Mouse (Mus musculus): ENCODE measurements at regions not wholly inside any gene's neighbourhood (a gene's known extent, or its start where the extent isn't known, plus 50 kb on each side); places are given as distances from the start of the nearest gene placed in this dataset.
A peak's percentile ranks its signal among the peaks of the same experiment; 100 is the strongest.
"Not testable (repeated sequence)": the region's sequence is repeated elsewhere in the genome, so short reads cannot be mapped to it uniquely, and the experiment has no call there.

GRCm38 (mm10) chr16:55168433-55168832, 129.4 kb downstream of the Zpld1 start:
- DNase-seq (ENCODE audit: low spot score in 2 of 2) = no peak

- DNase-seq (ENCODE audit: low spot score in 2 of 2) = no peak
Observed at GRCm38 (mm10) chr16:55166181-55166848, 131.5 kb downstream of the Zpld1 start.

GRCm38 (mm10) chr16:55162926-55163325, 134.9 kb downstream of the Zpld1 start:
- DNase-seq (ENCODE audit: low spot score in 2 of 2) = no peak

GRCm38 (mm10) chr16:55151726-55152125, 146.1 kb downstream of the Zpld1 start:
- no peak for DNase-seq (ENCODE audit: low spot score in 2 of 2)

- no peak for DNase-seq (ENCODE audit: low spot score in 2 of 2)
Observed at GRCm38 (mm10) chr16:55142431-55143173, 155.2 kb downstream of the Zpld1 start.

GRCm38 (mm10) chr16:55134961-55135360, 162.8 kb downstream of the Zpld1 start:
- no peak for DNase-seq (ENCODE audit: low spot score in 2 of 2)

GRCm38 (mm10) chr16:55097651-55098050, 200.1 kb downstream of the Zpld1 start:
- no peak for DNase-seq (ENCODE audit: low spot score in 2 of 2)

GRCm38 (mm10) chr16:55087461-55087860, 210.3 kb downstream of the Zpld1 start:
- no peak for DNase-seq (ENCODE audit: low spot score in 2 of 2)

- DNase-seq (ENCODE audit: low spot score in 2 of 2) = no peak
Observed at GRCm38 (mm10) chr16:55076172-55076571, 221.6 kb downstream of the Zpld1 start.

- DNase-seq (ENCODE audit: low spot score in 2 of 2) = no peak
Observed at GRCm38 (mm10) chr16:55039777-55040176, 258.0 kb downstream of the Zpld1 start.

- DNase-seq (ENCODE audit: low spot score in 2 of 2) = no peak
Observed at GRCm38 (mm10) chr16:55001661-55002289, 296.0 kb downstream of the Zpld1 start.

GRCm38 (mm10) chr16:54991595-54992240, 306.1 kb downstream of the Zpld1 start:
- no peak for DNase-seq (ENCODE audit: low spot score in 2 of 2)

- DNase-seq (ENCODE audit: low spot score in 2 of 2) = peak in 1 of 2 experiments; percentile 20
Observed at GRCm38 (mm10) chr16:54983759-54984218, 314.0 kb downstream of the Zpld1 start.

- no peak for DNase-seq (ENCODE audit: low spot score in 2 of 2)
Observed at GRCm38 (mm10) chr16:54970356-54970755, 327.4 kb downstream of the Zpld1 start.

- DNase-seq (ENCODE audit: low spot score in 2 of 2) = no peak
Observed at GRCm38 (mm10) chr16:54943808-54944315, 353.9 kb downstream of the Zpld1 start.

GRCm38 (mm10) chr16:54928259-54928658, 369.5 kb downstream of the Zpld1 start:
- no peak for DNase-seq (ENCODE audit: low spot score in 2 of 2)

- no peak for DNase-seq (ENCODE audit: low spot score in 2 of 2)
Observed at GRCm38 (mm10) chr16:54902911-54903310, 394.9 kb downstream of the Zpld1 start.

GRCm38 (mm10) chr16:54901461-54901860, 396.3 kb downstream of the Zpld1 start:
- no peak for DNase-seq (ENCODE audit: low spot score in 2 of 2)

- no peak for DNase-seq (ENCODE audit: low spot score in 2 of 2)
Observed at GRCm38 (mm10) chr16:54894661-54895060, 403.1 kb downstream of the Zpld1 start.

- no peak for DNase-seq (ENCODE audit: low spot score in 2 of 2)
Observed at GRCm38 (mm10) chr16:54857369-54857768, 440.4 kb downstream of the Zpld1 start.

GRCm38 (mm10) chr16:54842996-54843395, 454.8 kb downstream of the Zpld1 start:
- DNase-seq (ENCODE audit: low spot score in 2 of 2) = not testable (repeated sequence)
